Mouse (Mus musculus) heart, embryonic 13.5 days (tissue): Measurements from ENCODE around the gene Hint1. TPM values are rescaled to one million over a fixed set of nuclear protein-coding genes. Genes with fewer than 3 reads are reported as not detected.
"Not testable (repeated sequence)": the region's sequence is repeated elsewhere in the genome, so short reads cannot be mapped to it uniquely, and the experiment has no call there.

Experiments used
- ATAC-seq: fragments of 200-750 bp; cut with Nextera tagmentation; 2 replicates; pipeline ENCODE4 v1.8.0; 2017; ENCODE audit warnings: moderate TSS enrichment; ENCODE audit not compliant: insufficient number of reproducible peaks, low FRiP score, low TSS enrichment; ENCODE audit errors: extremely low read depth
- H3K27ac ChIP-seq: fragments of 300-500 bp; sonication (generic); replicated peaks from 2 replicates; pipeline ENCODE4 v1.5.1; 2015; ENCODE audit warnings: moderate library complexity, mild to moderate bottlenecking, inconsistent platforms
- H3K27me3 ChIP-seq: fragments of 300-500 bp; sonication (generic); replicated peaks from 2 replicates; pipeline ENCODE4 v1.6.1; 2015; ENCODE audit warnings: mild to moderate bottlenecking, inconsistent platforms
- H3K36me3 ChIP-seq: fragments of 300-500 bp; sonication (generic); 2 replicates; pipeline ENCODE4 v1.6.1; 2015; ENCODE audit warnings: mild to moderate bottlenecking, inconsistent platforms
- H3K4me1 ChIP-seq: fragments of 300-500 bp; sonication (generic); 2 replicates; pipeline ENCODE4 v1.6.1; 2015; ENCODE audit warnings: inconsistent platforms
- H3K4me2 ChIP-seq: fragments of 300-500 bp; sonication (generic); 2 replicates; pipeline ENCODE4 v1.6.1; 2015; ENCODE audit warnings: inconsistent platforms, mild to moderate bottlenecking, moderate library complexity
- H3K4me3 ChIP-seq: fragments of 300-500 bp; sonication (generic); 2 replicates; pipeline ENCODE4 v1.5.1; 2015; ENCODE audit warnings: moderate library complexity, mild to moderate bottlenecking, inconsistent platforms
- H3K9ac ChIP-seq: fragments of 300-500 bp; sonication (generic); 2 replicates; pipeline ENCODE4 v1.6.1; 2015; ENCODE audit warnings: inconsistent platforms, mild to moderate bottlenecking, moderate library complexity
- H3K9me3 ChIP-seq: fragments of 300-500 bp; sonication (generic); 2 replicates; pipeline ENCODE4 v1.6.1; 2016; ENCODE audit warnings: inconsistent platforms
- WGBS: fragments of 180-500 bp; shearing (Covaris S2); methylation state at CpG from one replicate; pipeline ENCODE4 v1.1.7; 2015; ENCODE audit warnings: mixed read lengths; 5-methylcytosine and 5-hydroxymethylcytosine counted together
- polyA plus RNA-seq: library from polyadenylated mRNA; unstranded; fragments of >200 nt; fragmentation: Nextera tagmentation; extraction: Ambion mirVana; gene quantifications from 2 replicates; pipeline ENCODE4 v1.2.1, GENCODE M21; 2015

Gene Hint1
- polyA plus RNA-seq, 1 experiment from 2014 or later = 637 TPM

GRCm38 (mm10) chr11:54844424-54844823 lies 21.8 kb upstream of the Hint1 start:
- Histone ChIP-seq H3K27me3 (no peaks in the 10 kb centered on the region), H3K9ac (no peak overlapping the region), H3K4me2 (no peak overlapping the region), H3K36me3 (peaks cover 8% of the 10 kb centered on the region), H3K4me3 (no peak overlapping the region), H3K4me1 (peaks cover 19% of the 10 kb centered on the region), H3K27ac (0 out of 2 replicates have a peak overlapping the region, but pooled peaks have one; percentile 8), H3K9me3 (no peaks in the 10 kb centered on the region)
- 52% methylated on average over 9 of the region's 9 CpGs for WGBS
- no peak for ATAC-seq

- Histone ChIP-seq H3K4me1 (peaks cover 23% of the 10 kb centered on the region), H3K9me3 (no peaks in the 10 kb centered on the region), H3K9ac (no peak overlapping the region), H3K27ac (no peak overlapping the region), H3K4me2 (no peak overlapping the region), H3K36me3 (0 out of 2 replicates have a peak, but pooled peaks cover 3% of the 10 kb centered on the region), H3K4me3 (no peak overlapping the region), H3K27me3 (no peaks in the 10 kb centered on the region)
- ATAC-seq = no peak
- 65% methylated on average over 5 of the region's 5 CpGs for WGBS
Measured at GRCm38 (mm10) chr11:54844959-54845358, 21.2 kb upstream of the Hint1 start.

- Histone ChIP-seq H3K4me2 (no peak overlapping the region), H3K27me3 (no peaks in the 10 kb centered on the region), H3K27ac (no peak overlapping the region), H3K36me3 (no peaks in the 10 kb centered on the region), H3K4me1 (peaks cover 30% of the 10 kb centered on the region), H3K9ac (no peak overlapping the region), H3K9me3 (no peaks in the 10 kb centered on the region), H3K4me3 (no peak overlapping the region)
- no peak for ATAC-seq
- WGBS = 45% methylated on average over 8 of the region's 8 CpGs
Measured at GRCm38 (mm10) chr11:54845470-54846442, 20.4 kb upstream of the Hint1 start.

- Histone ChIP-seq H3K9me3 (no peaks in the 10 kb centered on the region), H3K4me3 (no peak overlapping the region), H3K4me1 (peaks cover 22% of the 10 kb centered on the region), H3K27me3 (no peaks in the 10 kb centered on the region), H3K4me2 (0 out of 2 replicates have a peak overlapping the region, but pooled peaks have one; percentile 16), H3K9ac (no peak overlapping the region), H3K27ac (no peak overlapping the region; the same call in 1 of the 2 replicates), H3K36me3 (no peaks in the 10 kb centered on the region)
- WGBS = 44% methylated on average over 10 of the region's 10 CpGs
- no peak for ATAC-seq
Measured at GRCm38 (mm10) chr11:54849961-54850758, 16.0 kb upstream of the Hint1 start.

- Histone ChIP-seq H3K4me1 (peaks cover 11% of the 10 kb centered on the region), H3K27me3 (no peaks in the 10 kb centered on the region), H3K9ac (no peak overlapping the region), H3K27ac (no peak overlapping the region), H3K9me3 (no peaks in the 10 kb centered on the region), H3K4me3 (no peak overlapping the region), H3K4me2 (no peak overlapping the region), H3K36me3 (no peaks in the 10 kb centered on the region)
- 90% methylated on average over 12 of the region's 12 CpGs for WGBS
- no peak for ATAC-seq
Measured at GRCm38 (mm10) chr11:54851656-54852055, 14.5 kb upstream of the Hint1 start.

- H3K4me2 ChIP-seq, H3K4me3 ChIP-seq, H3K36me3 ChIP-seq, H3K27ac ChIP-seq, H3K9ac ChIP-seq, ATAC-seq, H3K27me3 ChIP-seq, H3K9me3 ChIP-seq: not testable (repeated sequence)
- peaks cover 19% of the 10 kb centered on the region for H3K4me1 ChIP-seq
- WGBS = 96% methylated on average over 11 of the region's 12 CpGs
Measured at GRCm38 (mm10) chr11:54858880-54859279, 7.3 kb upstream of the Hint1 start.

- Histone ChIP-seq H3K4me3 (peak overlapping the region; percentile 74), H3K4me1 (peaks cover 19% of the 10 kb centered on the region), H3K9me3 (no peaks in the 10 kb centered on the region), H3K4me2 (peak overlapping the region; percentile 84), H3K27me3 (no peaks in the 10 kb centered on the region), H3K27ac (peak overlapping the region; percentile 89), H3K9ac (peak overlapping the region; percentile 89), H3K36me3 (no peaks in the 10 kb centered on the region)
- 27% methylated on average over 11 of the region's 11 CpGs for WGBS
- ATAC-seq = no peak
Measured at GRCm38 (mm10) chr11:54859322-54860165, 6.6 kb upstream of the Hint1 start.

- peak; percentile 93 for ATAC-seq
- peaks cover 19% of the 10 kb centered on the region for H3K4me1 ChIP-seq
- H3K4me2 ChIP-seq = peak within 1 kb of the TSS; percentile 84
- H3K4me3 ChIP-seq = peak within 1 kb of the TSS; percentile 74
- no peaks in the 10 kb centered on the region for H3K9me3 ChIP-seq
- no peaks in the 10 kb centered on the region for H3K27me3 ChIP-seq
- WGBS = under 1% methylated on average over 42 of the region's 42 CpGs
- peak within 1 kb of the TSS; percentile 90 for H3K9ac ChIP-seq
- H3K36me3 ChIP-seq = no peaks in the 10 kb centered on the region
- H3K27ac ChIP-seq = peak within 1 kb of the TSS; percentile 89
Measured at GRCm38 (mm10) chr11:54860256-54861038, 5.7 kb upstream of the Hint1 start, which contains the start of gene Lyrm7. TSS of gene Lyrm7 (minus strand) at chr11:54860916.

- no peak for ATAC-seq
- peak overlapping the region; percentile 89; the same call in 1 of the 2 replicates for H3K27ac ChIP-seq
- no peak overlapping the region; the same call in 1 of the 2 replicates for H3K9ac ChIP-seq
- H3K27me3 ChIP-seq = no peaks in the 10 kb centered on the region
- H3K4me2 ChIP-seq = peak overlapping the region; percentile 84
- H3K4me3 ChIP-seq = peak overlapping the region; percentile 74
- H3K4me1 ChIP-seq = peaks cover 19% of the 10 kb centered on the region
- no peaks in the 10 kb centered on the region for H3K9me3 ChIP-seq
- 86% methylated on average over 5 of the region's 5 CpGs for WGBS
- no peaks in the 10 kb centered on the region for H3K36me3 ChIP-seq
Measured at GRCm38 (mm10) chr11:54861471-54862420, 4.4 kb upstream of the Hint1 start.
